Mouse (Mus musculus): Measurements from ENCODE around the gene Pkd1. TPM values are rescaled to one million over a fixed set of nuclear protein-coding genes. Genes with fewer than 3 reads are reported as not detected.
A peak's percentile ranks its signal among the peaks of the same experiment; 100 is the strongest.

Pkd1 gene
- polyA plus RNA-seq (2012; rRNA removed): 65.9 and 74.2 TPM in 2 replicates

GRCm38 (mm10) chr17:24549618-24550415, at the start of gene Pkd1:
Gene Pkd1, plus strand, starts transcription at chr17:24549834.
- DNase-seq (ENCODE audit: low read depth): peak; percentile 99
- TF ChIP-seq POLR2A (IDR thresholded peaks at IDR 0.05; ENCODE audit: borderline replicate concordance, extremely low read depth, insufficient read depth, insufficient read length, poor library complexity, severe bottlenecking) (peak; percentile 100), CTCF (IDR thresholded peaks at IDR 0.05; ENCODE audit: borderline replicate concordance, extremely low read depth, insufficient read depth, insufficient read length) (no peak)

- TF ChIP-seq CTCF (IDR thresholded peaks at IDR 0.05; ENCODE audit: borderline replicate concordance, extremely low read depth, insufficient read depth, insufficient read length) (peak; percentile 13; the same call in 1 of the 2 replicates), POLR2A (IDR thresholded peaks at IDR 0.05; ENCODE audit: borderline replicate concordance, extremely low read depth, insufficient read depth, insufficient read length, poor library complexity, severe bottlenecking) (no peak)
- no peak for DNase-seq (ENCODE audit: low read depth)
Measured at GRCm38 (mm10) chr17:24502208-24502607, 47.4 kb upstream of the Pkd1 start.

DNA sequence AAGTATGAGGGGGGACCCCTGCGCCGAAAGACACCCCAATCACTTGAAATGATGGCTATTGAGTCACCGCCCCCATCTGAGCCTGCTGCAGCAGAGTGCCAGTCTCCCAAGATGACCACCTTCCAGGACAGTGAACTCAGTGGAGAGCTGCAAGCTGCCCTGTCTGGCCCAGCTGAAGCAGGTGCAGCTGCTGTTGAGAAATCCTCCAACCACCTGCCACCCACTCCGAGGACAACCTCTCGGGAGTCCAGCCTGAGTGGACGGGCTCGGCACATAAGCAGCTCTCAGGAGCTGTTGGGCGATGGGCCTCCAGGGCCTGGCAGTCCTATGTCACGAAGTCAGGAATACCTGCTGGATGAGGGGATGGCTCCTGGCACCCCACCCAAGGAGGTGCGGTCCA, 45.5 kb upstream of the Pkd1 start:
- no peak for DNase-seq (ENCODE audit: low read depth)
- TF ChIP-seq POLR2A (IDR thresholded peaks at IDR 0.05; ENCODE audit: borderline replicate concordance, extremely low read depth, insufficient read depth, insufficient read length, poor library complexity, severe bottlenecking) (no peak), CTCF (IDR thresholded peaks at IDR 0.05; ENCODE audit: borderline replicate concordance, extremely low read depth, insufficient read depth, insufficient read length) (no peak)

GRCm38 (mm10) chr17:24505286-24505955, 44.2 kb upstream of the Pkd1 start:
- DNase-seq (ENCODE audit: low read depth): no peak
- TF ChIP-seq POLR2A (IDR thresholded peaks at IDR 0.05; ENCODE audit: borderline replicate concordance, extremely low read depth, insufficient read depth, insufficient read length, poor library complexity, severe bottlenecking) (no peak), CTCF (IDR thresholded peaks at IDR 0.05; ENCODE audit: borderline replicate concordance, extremely low read depth, insufficient read depth, insufficient read length) (no peak)

- peak; percentile 47 for DNase-seq (ENCODE audit: low read depth)
- no peak for TF ChIP-seq POLR2A (IDR thresholded peaks at IDR 0.05; ENCODE audit: borderline replicate concordance, extremely low read depth, insufficient read depth, insufficient read length, poor library complexity, severe bottlenecking)
Measured at GRCm38 (mm10) chr17:24506332-24507070, 43.1 kb upstream of the Pkd1 start.

GRCm38 (mm10) chr17:24507129-24507664, 42.4 kb upstream of the Pkd1 start:
- no peak for DNase-seq (ENCODE audit: low read depth)
- TF ChIP-seq POLR2A (IDR thresholded peaks at IDR 0.05; ENCODE audit: borderline replicate concordance, extremely low read depth, insufficient read depth, insufficient read length, poor library complexity, severe bottlenecking) (no peak), CTCF (IDR thresholded peaks at IDR 0.05; ENCODE audit: borderline replicate concordance, extremely low read depth, insufficient read depth, insufficient read length) (no peak)

DNA sequence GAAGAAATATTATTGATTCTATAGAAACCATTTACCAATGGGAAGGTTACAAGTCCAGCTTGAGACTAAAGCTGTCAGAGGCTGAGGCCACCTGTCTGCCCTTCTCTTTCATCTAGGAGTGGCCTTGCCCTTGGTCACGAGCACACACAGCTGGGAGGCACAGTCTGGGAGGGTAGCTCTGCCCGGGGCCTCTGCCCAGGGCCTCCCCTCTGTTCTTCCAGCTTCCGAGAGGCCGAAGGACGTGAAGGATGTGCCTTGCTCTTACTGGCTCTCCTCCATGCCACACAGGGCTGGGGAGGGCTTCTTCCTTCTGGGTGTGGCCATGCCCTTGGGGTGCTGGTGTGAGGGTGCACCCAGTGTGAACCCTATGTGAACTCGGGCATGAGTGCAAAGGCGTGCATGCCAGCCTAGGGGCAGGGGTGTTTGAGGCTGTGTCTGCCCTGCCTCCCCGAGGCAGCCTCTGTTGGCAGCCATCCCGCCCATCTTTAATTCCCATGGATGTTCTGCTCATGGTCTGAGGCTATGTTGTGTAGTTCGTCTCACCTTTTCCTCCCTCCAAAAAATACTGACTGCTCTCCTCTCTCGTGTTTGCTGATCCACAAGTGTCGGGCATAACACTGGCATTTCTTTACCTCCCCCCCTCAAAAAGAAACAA, 41.7 kb upstream of the Pkd1 start:
- TF ChIP-seq CTCF (IDR thresholded peaks at IDR 0.05; ENCODE audit: borderline replicate concordance, extremely low read depth, insufficient read depth, insufficient read length): no peak
- no peak for TF ChIP-seq POLR2A (IDR thresholded peaks at IDR 0.05; ENCODE audit: borderline replicate concordance, extremely low read depth, insufficient read depth, insufficient read length, poor library complexity, severe bottlenecking)
- no peak for DNase-seq (ENCODE audit: low read depth)

DNA sequence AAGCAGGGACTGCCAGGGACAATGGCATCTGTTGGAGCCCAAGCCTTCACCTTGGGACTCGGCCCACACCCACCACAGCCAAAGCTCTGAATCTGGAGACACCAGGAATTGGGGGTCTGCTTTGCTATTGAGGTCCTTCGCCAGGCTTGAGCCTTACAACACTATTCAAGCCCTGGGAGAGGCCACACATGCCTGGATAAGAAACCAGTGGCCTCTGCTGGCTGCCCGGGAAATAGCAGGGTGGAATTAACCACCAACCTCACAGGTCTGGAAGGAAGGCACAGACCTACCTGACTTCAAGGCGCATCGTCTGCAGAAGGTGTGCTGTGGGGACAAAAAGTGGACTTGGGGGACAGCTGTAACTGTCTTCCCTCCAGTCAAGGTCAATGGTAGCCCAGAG, 36.0 kb upstream of the Pkd1 start:
- TF ChIP-seq POLR2A (IDR thresholded peaks at IDR 0.05; ENCODE audit: borderline replicate concordance, extremely low read depth, insufficient read depth, insufficient read length, poor library complexity, severe bottlenecking) (no peak), CTCF (IDR thresholded peaks at IDR 0.05; ENCODE audit: borderline replicate concordance, extremely low read depth, insufficient read depth, insufficient read length) (peak; percentile 82)
- peak; percentile 72 for DNase-seq (ENCODE audit: low read depth)

- no peak for TF ChIP-seq CTCF (IDR thresholded peaks at IDR 0.05; ENCODE audit: borderline replicate concordance, extremely low read depth, insufficient read depth, insufficient read length)
- no peak for TF ChIP-seq POLR2A (IDR thresholded peaks at IDR 0.05; ENCODE audit: borderline replicate concordance, extremely low read depth, insufficient read depth, insufficient read length, poor library complexity, severe bottlenecking)
- DNase-seq (ENCODE audit: low read depth): no peak
Measured at GRCm38 (mm10) chr17:24514270-24515257, 35.1 kb upstream of the Pkd1 start.

- no peak for DNase-seq (ENCODE audit: low read depth)
- no peak for TF ChIP-seq POLR2A (IDR thresholded peaks at IDR 0.05; ENCODE audit: borderline replicate concordance, extremely low read depth, insufficient read depth, insufficient read length, poor library complexity, severe bottlenecking)
- no peak for TF ChIP-seq CTCF (IDR thresholded peaks at IDR 0.05; ENCODE audit: borderline replicate concordance, extremely low read depth, insufficient read depth, insufficient read length)
Measured at GRCm38 (mm10) chr17:24520450-24520849, 29.2 kb upstream of the Pkd1 start.

Data from brain, embryonic 14.5 days (tissue).